Mouse (Mus musculus) neural tube, embryonic 14.5 days (tissue): ENCODE data around the gene Ndufb3. TPM values are rescaled to one million over a fixed set of nuclear protein-coding genes. Genes with fewer than 3 reads are reported as not detected.
"Not testable (repeated sequence)": the region's sequence is repeated elsewhere in the genome, so short reads cannot be mapped to it uniquely, and the experiment has no call there.

Source experiments
- ATAC-seq: fragments of 200-750 bp; cut with Nextera tagmentation; 2 replicates; pipeline ENCODE4 v1.8.0; 2017; ENCODE audit warnings: low read depth, mild to moderate bottlenecking, moderate TSS enrichment, moderate library complexity
- H3K27ac ChIP-seq: fragments of 300-500 bp; sonication (generic); 2 replicates; pipeline ENCODE4 v1.5.1; 2014; ENCODE audit warnings: low read depth, mild to moderate bottlenecking, control low read depth, low read length, moderate library complexity, mixed read lengths
- H3K27me3 ChIP-seq: fragments of 300-500 bp; sonication (generic); 2 replicates; pipeline ENCODE4 v1.6.1; 2014; ENCODE audit warnings: low read length; ENCODE audit not compliant: control insufficient read depth, insufficient read depth
- H3K36me3 ChIP-seq: fragments of 300-500 bp; sonication (generic); 2 replicates; pipeline ENCODE4 v1.6.1; 2014; ENCODE audit warnings: low read length, mixed read lengths; ENCODE audit not compliant: control insufficient read depth, insufficient read depth
- H3K4me1 ChIP-seq: fragments of 300-500 bp; sonication (generic); 2 replicates; pipeline ENCODE4 v1.6.1; 2014; ENCODE audit warnings: low read length; ENCODE audit not compliant: control insufficient read depth, insufficient read depth
- H3K4me2 ChIP-seq: fragments of 300-500 bp; sonication (generic); 2 replicates; pipeline ENCODE4 v1.6.1; 2014; ENCODE audit warnings: mild to moderate bottlenecking, low read depth, low read length, control low read depth
- H3K4me3 ChIP-seq: fragments of 300-500 bp; sonication (generic); 2 replicates; pipeline ENCODE4 v1.5.1; 2014; ENCODE audit warnings: low read depth, low read length, control low read depth, mixed read lengths
- H3K9ac ChIP-seq: fragments of 300-500 bp; sonication (generic); replicated peaks from 2 replicates; pipeline ENCODE4 v1.6.1; 2014; ENCODE audit warnings: low read depth, mild to moderate bottlenecking, control low read depth, low read length, mixed read lengths
- H3K9me3 ChIP-seq: fragments of 300-500 bp; sonication (generic); 2 replicates; pipeline ENCODE4 v1.6.1; 2016; ENCODE audit warnings: low read length; ENCODE audit not compliant: control insufficient read depth
- WGBS: fragments of 180-500 bp; shearing (Covaris S2); extraction: QIAGEN DNeasy Blood & Tissue Kit; methylation state at CpG from one replicate; pipeline ENCODE4 v1.1.7; 2014; 5-methylcytosine and 5-hydroxymethylcytosine counted together
- polyA plus RNA-seq: library from polyadenylated mRNA; unstranded; fragments of >200 nt; fragmentation: Nextera tagmentation; extraction: Ambion mirVana; gene quantifications from 2 replicates; pipeline ENCODE4 v1.2.1, GENCODE M21; 2014

Gene Ndufb3
- polyA plus RNA-seq, result 190 and 213 TPM in 2 replicates

GRCm38 (mm10) chr1:58586171-58586997 lies at the start of gene Ndufb3, which contains the start of gene Fam126b:
Ndufb3 (plus strand) TSS chr1:58586384.
Fam126b (minus strand) TSS chr1:58586323.
- Histone ChIP-seq H3K9ac (peak within 1 kb of the TSS; percentile 82), H3K4me3 (peak within 1 kb of the TSS; percentile 75), H3K27me3 (no peaks in the 10 kb centered on the region), H3K36me3 (peaks cover 2% of the 10 kb centered on the region; the same call in 1 of the 2 replicates), H3K4me1 (peaks cover 12% of the 10 kb centered on the region), H3K4me2 (peak within 1 kb of the TSS; percentile 88), H3K9me3 (no peaks in the 10 kb centered on the region), H3K27ac (peak within 1 kb of the TSS; percentile 82)
- WGBS, result under 1% methylated on average over 40 of the region's 41 CpGs
- peak; percentile 100 for ATAC-seq

- no peaks in the 10 kb centered on the region for H3K27me3 ChIP-seq
- no peak overlapping the region for H3K9ac ChIP-seq
- ATAC-seq, result no peak
- peaks cover 46% of the 10 kb centered on the region for H3K36me3 ChIP-seq
- H3K4me1 ChIP-seq, result no peaks in the 10 kb centered on the region
- WGBS, result 92% methylated on average over 1 of the region's 1 CpGs
- H3K4me2 ChIP-seq, result no peak overlapping the region
- no peaks in the 10 kb centered on the region for H3K9me3 ChIP-seq
- no peak overlapping the region for H3K27ac ChIP-seq
- no peak overlapping the region for H3K4me3 ChIP-seq
Observed at GRCm38 (mm10) chr1:58541386-58541785, 44.8 kb upstream of the Ndufb3 start.

- H3K27ac ChIP-seq, H3K9me3 ChIP-seq, H3K9ac ChIP-seq, H3K27me3 ChIP-seq, ATAC-seq, H3K4me1 ChIP-seq, H3K36me3 ChIP-seq, H3K4me2 ChIP-seq, H3K4me3 ChIP-seq: not testable (repeated sequence)
- 98% methylated on average over 6 of the region's 6 CpGs for WGBS
Observed at GRCm38 (mm10) chr1:58560370-58560769, 25.8 kb upstream of the Ndufb3 start.

- Histone ChIP-seq H3K27ac (no peak overlapping the region), H3K4me1 (no peaks in the 10 kb centered on the region), H3K9ac (no peak overlapping the region), H3K27me3 (no peaks in the 10 kb centered on the region), H3K4me3 (no peak overlapping the region), H3K9me3 (no peaks in the 10 kb centered on the region), H3K4me2 (no peak overlapping the region), H3K36me3 (0 out of 2 replicates have a peak, but pooled peaks cover 2% of the 10 kb centered on the region)
- WGBS, result 80% methylated on average over 1 of the region's 1 CpGs
- ATAC-seq, result no peak
Observed at GRCm38 (mm10) chr1:58562455-58562854, 23.7 kb upstream of the Ndufb3 start.

- 91% methylated on average over 5 of the region's 5 CpGs for WGBS
- H3K4me3 ChIP-seq, result no peak overlapping the region
- no peaks in the 10 kb centered on the region for H3K4me1 ChIP-seq
- no peaks in the 10 kb centered on the region for H3K27me3 ChIP-seq
- no peak overlapping the region for H3K27ac ChIP-seq
- H3K9me3 ChIP-seq, result no peaks in the 10 kb centered on the region
- 0 out of 2 replicates have a peak, but pooled peaks cover 1% of the 10 kb centered on the region for H3K36me3 ChIP-seq
- ATAC-seq, result no peak
- no peak overlapping the region for H3K4me2 ChIP-seq
- H3K9ac ChIP-seq, result no peak overlapping the region
Observed at GRCm38 (mm10) chr1:58564981-58565380, 21.2 kb upstream of the Ndufb3 start.

- H3K36me3 ChIP-seq, result no peaks in the 10 kb centered on the region
- no peak overlapping the region for H3K9ac ChIP-seq
- H3K27ac ChIP-seq, result no peak overlapping the region
- no peaks in the 10 kb centered on the region for H3K9me3 ChIP-seq
- H3K27me3 ChIP-seq, result no peaks in the 10 kb centered on the region
- H3K4me1 ChIP-seq, result no peaks in the 10 kb centered on the region
- H3K4me3 ChIP-seq, result no peak overlapping the region
- no peak overlapping the region for H3K4me2 ChIP-seq
- no peak for ATAC-seq
Observed at GRCm38 (mm10) chr1:58566621-58567020, 19.6 kb upstream of the Ndufb3 start.

GRCm38 (mm10) chr1:58568456-58569130 lies 17.6 kb upstream of the Ndufb3 start:
- no peak for ATAC-seq
- Histone ChIP-seq H3K9ac (no peak overlapping the region), H3K36me3 (no peaks in the 10 kb centered on the region), H3K9me3 (no peaks in the 10 kb centered on the region), H3K4me2 (no peak overlapping the region), H3K4me1 (no peaks in the 10 kb centered on the region), H3K4me3 (no peak overlapping the region), H3K27ac (no peak overlapping the region), H3K27me3 (no peaks in the 10 kb centered on the region)

- ATAC-seq, result no peak
- Histone ChIP-seq H3K9ac (no peak overlapping the region), H3K9me3 (no peaks in the 10 kb centered on the region), H3K36me3 (no peaks in the 10 kb centered on the region), H3K27ac (no peak overlapping the region), H3K27me3 (no peaks in the 10 kb centered on the region), H3K4me3 (no peak overlapping the region), H3K4me2 (no peak overlapping the region), H3K4me1 (no peaks in the 10 kb centered on the region)
- 34% methylated on average over 4 of the region's 4 CpGs for WGBS
Observed at GRCm38 (mm10) chr1:58570437-58570836, 15.7 kb upstream of the Ndufb3 start.

GRCm38 (mm10) chr1:58579179-58579578 lies 7.0 kb upstream of the Ndufb3 start:
- Histone ChIP-seq H3K4me3 (no peak overlapping the region), H3K36me3 (no peaks in the 10 kb centered on the region), H3K4me2 (no peak overlapping the region), H3K4me1 (no peaks in the 10 kb centered on the region), H3K27me3 (no peaks in the 10 kb centered on the region), H3K27ac (no peak overlapping the region), H3K9ac (no peak overlapping the region), H3K9me3 (no peaks in the 10 kb centered on the region)
- ATAC-seq, result no peak
- 92% methylated on average over 2 of the region's 2 CpGs for WGBS
